Comparison of ENCODE assay signal across 24 mouse cellular contexts in the genomic region with DNA sequence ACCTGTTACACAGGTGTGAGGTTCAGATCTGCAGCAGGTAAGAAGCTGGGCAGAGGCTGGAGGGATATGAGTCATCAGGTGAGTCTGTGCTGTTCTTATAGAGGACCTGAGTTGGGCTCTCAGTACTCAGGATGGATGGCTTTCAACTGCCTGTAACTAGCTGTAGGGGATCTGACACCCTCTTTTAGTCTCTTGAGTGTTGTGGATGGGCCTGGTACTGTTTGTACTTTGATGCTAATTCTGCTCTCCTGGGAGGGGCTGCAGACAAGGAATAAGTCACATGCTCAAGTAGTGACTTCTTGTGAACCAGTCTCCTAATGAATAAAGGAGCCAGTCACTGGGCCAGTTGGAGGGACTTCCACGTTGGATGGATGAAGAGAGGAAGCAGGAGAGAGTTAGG.
DNase-seq lines count a peak whose midpoint lies in the region; ATAC-seq and TF ChIP-seq lines count a peak whose summit lies in the region.
"Had no signal": no experiment of that assay in that cellular context is flagged by ENCODE, and none has a peak within 500 bp of the region (broad histone marks: within the 10 kb centered on the region; RNA-seq: fewer than 3 reads in every experiment).

No protein-coding gene starts in this region.

- no peak overlapping the region for H3K4me2 ChIP-seq in kidney, embryonic 14.5 days (replicated peaks; ENCODE audit: low read depth, low read length)
- H3K4me2 ChIP-seq: embryonic facial prominence, embryonic 13.5 days; embryonic facial prominence, embryonic 15.5 days; forebrain, embryonic 12.5 days had no signal

- no peak overlapping the region for H3K9ac ChIP-seq in ES-E14 (ENCODE audit: insufficient read depth, low read depth, low read length, poor library complexity, severe bottlenecking)
- no peak overlapping the region for H3K9ac ChIP-seq in kidney, embryonic 14.5 days (ENCODE audit: low read depth, low read length)
- H3K9ac ChIP-seq: embryonic facial prominence, embryonic 13.5 days; embryonic facial prominence, embryonic 15.5 days; forebrain, embryonic 12.5 days had no signal

- H3K9me3 ChIP-seq in ES-E14 (ENCODE audit: control insufficient read depth, insufficient read depth, low read depth, low read length), result no peaks in the 10 kb centered on the region; the same call in 1 of the 2 replicates
- H3K9me3 ChIP-seq in midbrain, embryonic 10.5 days (replicated peaks), result no peaks in the 10 kb centered on the region
- H3K9me3 ChIP-seq in kidney, embryonic 14.5 days (ENCODE audit: control insufficient read depth, low read length), result no peaks in the 10 kb centered on the region
- H3K9me3 ChIP-seq: embryonic facial prominence, embryonic 13.5 days; embryonic facial prominence, embryonic 15.5 days; forebrain, embryonic 10.5 days; forebrain, embryonic 12.5 days had no signal

- no peak for ATAC-seq in monocyte, adult 5-6 weeks (replicated peaks; ENCODE audit: insufficient number of reproducible peaks, low FRiP score, low TSS enrichment, poor library complexity, severe bottlenecking)
- ATAC-seq in kidney, embryonic 14.5 days (ENCODE audit: low FRiP score, low TSS enrichment), result no peak
- ATAC-seq: forebrain, embryonic 14.5 days; forebrain, embryonic 16.5 days; Patski had no signal

- no peak overlapping the region for H3K27ac ChIP-seq in ES-E14 (ENCODE audit: insufficient read depth, low read depth, low read length, poor library complexity, severe bottlenecking)
- H3K27ac ChIP-seq in midbrain, embryonic 10.5 days (replicated peaks), result no peak overlapping the region
- no peak overlapping the region for H3K27ac ChIP-seq in kidney, embryonic 14.5 days (ENCODE audit: low read depth, low read length)
- H3K27ac ChIP-seq: embryonic facial prominence, embryonic 13.5 days; embryonic facial prominence, embryonic 15.5 days; forebrain, embryonic 10.5 days; forebrain, embryonic 12.5 days had no signal

- DNase-seq in ES-CJ7 (ENCODE audit: low read depth, low spot score) (peak; percentile 92), ES-E14 (ENCODE audit: low read depth, low spot score) (peak; percentile 75), WW6 (ENCODE audit: low read depth, low spot score) (peak; percentile 47)
- no peak for DNase-seq in midbrain, embryonic 10.5 days (ENCODE audit: low spot score)
- DNase-seq: adrenal gland, adult 2 months; adrenal gland, postnatal 10 days; adrenal gland, postnatal 25 days; cerebellum, adult 11 months; cerebellum, adult 18-20 months; cerebellum, adult 8-10 months; cerebellum, adult 9-11 months; cerebellum, postnatal 14 days; cerebellum, postnatal 36 days; embryo, embryonic 11 days had no signal

- WGBS in midbrain, embryonic 10.5 days, result 67% methylated on average over 1 of the region's 1 CpGs
- 76% methylated on average over 1 of the region's 1 CpGs for WGBS in kidney, embryonic 14.5 days

- no peaks in the 10 kb centered on the region for H3K27me3 ChIP-seq in midbrain, embryonic 10.5 days (ENCODE audit: low read depth, poor library complexity, severe bottlenecking)
- H3K27me3 ChIP-seq in kidney, embryonic 14.5 days (ENCODE audit: control insufficient read depth, insufficient read depth, low read length), result no peaks in the 10 kb centered on the region
- H3K27me3 ChIP-seq: embryonic facial prominence, embryonic 13.5 days; embryonic facial prominence, embryonic 15.5 days; forebrain, embryonic 12.5 days; Patski had no signal

- H3K4me1 ChIP-seq in ES-E14 (ENCODE audit: control insufficient read depth in 2 of 2, insufficient read depth in 2 of 2, low read length in 2 of 2, poor library complexity in 1 of 2), result 0 out of 4 replicates have a peak, but pooled peaks cover 0 to 1% of the 10 kb centered on the region in 2 experiments
- H3K4me1 ChIP-seq in midbrain, embryonic 10.5 days, result 0 out of 2 replicates have a peak, but pooled peaks cover 2% of the 10 kb centered on the region
- H3K4me1 ChIP-seq in kidney, embryonic 14.5 days (ENCODE audit: control insufficient read depth, insufficient read depth, low read length), result no peaks in the 10 kb centered on the region
- H3K4me1 ChIP-seq: embryonic facial prominence, embryonic 13.5 days; embryonic facial prominence, embryonic 15.5 days had no signal

- in situ Hi-C loops in ES-E14 (cut with MboI; ENCODE audit: low sequenced_read_pairs in 2 of 2, unreplicated experiment in 2 of 2), result no loop called here

- H3K36me3 ChIP-seq in ES-E14 (ENCODE audit: control insufficient read depth, insufficient read depth, low read length, poor library complexity, severe bottlenecking), result no peaks in the 10 kb centered on the region
- H3K36me3 ChIP-seq in midbrain, embryonic 10.5 days, result no peaks in the 10 kb centered on the region
- H3K36me3 ChIP-seq in kidney, embryonic 14.5 days (ENCODE audit: control insufficient read depth, insufficient read depth, low read length), result no peaks in the 10 kb centered on the region
- H3K36me3 ChIP-seq: embryonic facial prominence, embryonic 13.5 days; embryonic facial prominence, embryonic 15.5 days; forebrain, embryonic 10.5 days; forebrain, embryonic 12.5 days had no signal

- no peak overlapping the region for H3K4me3 ChIP-seq in ES-E14 (ENCODE audit: insufficient read depth in 1 of 2, low read depth in 1 of 2, low read length in 2 of 2, poor library complexity in 1 of 2, severe bottlenecking in 1 of 2)
- H3K4me3 ChIP-seq in midbrain, embryonic 10.5 days, result no peak overlapping the region
- no peak overlapping the region for H3K4me3 ChIP-seq in kidney, embryonic 14.5 days (ENCODE audit: low read length)
- H3K4me3 ChIP-seq: embryonic facial prominence, embryonic 13.5 days; embryonic facial prominence, embryonic 15.5 days; erythroblast, embryonic 14.5 days; forebrain, embryonic 10.5 days; forebrain, embryonic 12.5 days had no signal

TF ChIP-seq in ES-E14, 5 proteins besides CTCF, POLR2A, EP300 and RAD21:
- TF ChIP-seq ZNF384 (IDR thresholded peaks at IDR 0.05; ENCODE audit: low read depth, low read length) (no peak), ZC3H11A (IDR thresholded peaks at IDR 0.05; ENCODE audit: borderline replicate concordance, low read depth, low read length) (no peak), CHD2 (IDR thresholded peaks at IDR 0.05; ENCODE audit: low read depth, low read length) (no peak), MAFK (IDR thresholded peaks at IDR 0.05; ENCODE audit: insufficient read depth, low read depth, low read length) (no peak), HCFC1 (IDR thresholded peaks at IDR 0.05; ENCODE audit: borderline replicate concordance, insufficient read depth, low read length) (no peak)
